Mouse (Mus musculus): ENCODE results near the gene Synj2. TPM values are rescaled to one million over a fixed set of nuclear protein-coding genes. Genes with fewer than 3 reads are reported as not detected.
A peak's percentile ranks its signal among the peaks of the same experiment; 100 is the strongest.

The Synj2 gene
- total and polyA plus RNA-seq, 3 experiments, result 1.2 to 2.5 TPM; not detected in 1

DNA sequence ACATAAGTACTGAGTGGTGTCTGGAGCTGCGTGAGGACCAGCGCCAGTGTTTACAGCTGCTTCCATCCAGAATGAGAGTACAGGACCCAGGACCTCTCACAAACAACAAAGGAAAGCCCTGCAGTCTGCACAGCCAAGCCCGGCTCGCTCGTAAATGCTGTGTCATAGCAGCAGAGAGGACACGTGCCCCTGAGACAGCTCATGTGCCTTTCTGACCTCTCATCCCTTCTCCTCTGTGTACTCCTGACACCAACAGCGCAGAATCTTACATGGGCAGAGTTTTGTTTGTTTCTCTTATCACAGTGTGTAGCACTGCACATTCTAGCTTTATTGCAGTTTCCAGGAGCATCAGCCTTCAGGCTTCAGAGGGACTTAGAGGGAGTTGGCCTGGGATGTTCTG is 14.4 kb upstream of the Synj2 start:
- Histone ChIP-seq H3K9ac (ENCODE audit: control insufficient read depth, low read depth, low read length, poor library complexity, severe bottlenecking) (no peak overlapping the region), H3K9me3 (replicated peaks; ENCODE audit: insufficient read depth, low read length) (no peaks in the 10 kb centered on the region), H3K27me3 (ENCODE audit: control insufficient read depth in 1 of 2, insufficient read depth in 2 of 2, low read length in 2 of 2) (no peaks in the 10 kb centered on the region), H3K4me3 (ENCODE audit: control insufficient read depth in 1 of 2, insufficient read depth in 1 of 2, low read depth in 2 of 2, low read length in 2 of 2) (no peak overlapping the region), H3K79me2 (ENCODE audit: control insufficient read depth, insufficient read depth, low read length, poor library complexity) (no peaks in the 10 kb centered on the region), H3K36me3 (ENCODE audit: control insufficient read depth in 1 of 2, insufficient read depth in 2 of 2, low read length in 2 of 2) (peaks cover 0 to 1% of the 10 kb centered on the region in 2 experiments; a peak in 1 of 4 replicates), H3K27ac (ENCODE audit: control insufficient read depth, low read depth, low read length) (no peak overlapping the region), H3K4me1 (ENCODE audit: control insufficient read depth in 1 of 2, insufficient read depth in 2 of 2, low read length in 2 of 2) (no peaks in the 10 kb centered on the region)
- TF ChIP-seq MXI1 (IDR thresholded peaks at IDR 0.05; ENCODE audit: low read depth, low read length) (no peak), POLR2A (IDR thresholded peaks at IDR 0.05; ENCODE audit: control insufficient read depth in 1 of 2, insufficient read depth in 1 of 2, low read depth in 1 of 2, low read length in 2 of 2, poor library complexity in 1 of 2) (no peak), RCOR1 (IDR thresholded peaks at IDR 0.05; ENCODE audit: low read depth, low read length) (no peak), USF1 (IDR thresholded peaks at IDR 0.05; ENCODE audit: low read depth, low read length) (no peak), RAD21 (IDR thresholded peaks at IDR 0.05; ENCODE audit: low read depth, low read length) (no peak), MAFK (IDR thresholded peaks at IDR 0.05; ENCODE audit: borderline replicate concordance, low read depth, low read length) (no peak), MAZ (IDR thresholded peaks at IDR 0.05; ENCODE audit: low read depth, low read length) (no peak)
- DNase-seq (ENCODE audit: low read depth, low spot score), result no peak

DNA sequence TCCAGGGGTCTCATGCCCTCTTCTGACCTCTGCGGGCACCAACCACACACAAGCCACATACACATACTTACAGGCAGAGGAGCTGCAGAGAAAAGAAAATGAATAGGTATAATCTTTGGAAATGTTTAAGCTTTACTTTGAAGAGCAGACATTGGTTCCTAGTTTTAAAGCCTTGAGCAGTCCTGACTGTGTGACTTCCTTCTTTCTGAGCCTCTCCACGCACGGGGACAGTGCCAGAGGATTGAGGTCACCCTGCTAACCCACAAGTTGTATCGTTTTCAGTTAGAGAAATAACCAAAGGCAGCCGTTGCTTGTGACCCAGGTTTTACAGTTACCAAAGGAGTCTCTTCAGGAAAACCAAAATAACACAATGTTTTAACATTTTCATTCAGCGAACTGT is 12.0 kb upstream of the Synj2 start:
- Histone ChIP-seq H3K27me3 (ENCODE audit: control insufficient read depth in 1 of 2, insufficient read depth in 2 of 2, low read length in 2 of 2) (no peaks in the 10 kb centered on the region), H3K27ac (ENCODE audit: control insufficient read depth, low read depth, low read length) (peak overlapping the region; percentile 11; the same call in 1 of the 2 replicates), H3K79me2 (ENCODE audit: control insufficient read depth, insufficient read depth, low read length, poor library complexity) (no peaks in the 10 kb centered on the region), H3K4me3 (ENCODE audit: control insufficient read depth in 1 of 2, insufficient read depth in 1 of 2, low read depth in 2 of 2, low read length in 2 of 2) (no peak overlapping the region), H3K36me3 (ENCODE audit: control insufficient read depth in 1 of 2, insufficient read depth in 2 of 2, low read length in 2 of 2) (peaks cover 0 to 1% of the 10 kb centered on the region in 2 experiments; a peak in 1 of 4 replicates), H3K4me1 (ENCODE audit: control insufficient read depth in 1 of 2, insufficient read depth in 2 of 2, low read length in 2 of 2) (no peaks in the 10 kb centered on the region), H3K9ac (ENCODE audit: control insufficient read depth, low read depth, low read length, poor library complexity, severe bottlenecking) (no peak overlapping the region), H3K9me3 (replicated peaks; ENCODE audit: insufficient read depth, low read length) (no peaks in the 10 kb centered on the region)
- no peak for TF ChIP-seq MYB (IDR thresholded peaks at IDR 0.05; ENCODE audit: low read depth, low read length)
- TF ChIP-seq ZKSCAN1 (IDR thresholded peaks at IDR 0.05; ENCODE audit: low read depth, low read length), result peak; percentile 65; the same call in 1 of the 2 replicates
- peak; percentile 57 for DNase-seq (ENCODE audit: low read depth, low spot score)

DNA sequence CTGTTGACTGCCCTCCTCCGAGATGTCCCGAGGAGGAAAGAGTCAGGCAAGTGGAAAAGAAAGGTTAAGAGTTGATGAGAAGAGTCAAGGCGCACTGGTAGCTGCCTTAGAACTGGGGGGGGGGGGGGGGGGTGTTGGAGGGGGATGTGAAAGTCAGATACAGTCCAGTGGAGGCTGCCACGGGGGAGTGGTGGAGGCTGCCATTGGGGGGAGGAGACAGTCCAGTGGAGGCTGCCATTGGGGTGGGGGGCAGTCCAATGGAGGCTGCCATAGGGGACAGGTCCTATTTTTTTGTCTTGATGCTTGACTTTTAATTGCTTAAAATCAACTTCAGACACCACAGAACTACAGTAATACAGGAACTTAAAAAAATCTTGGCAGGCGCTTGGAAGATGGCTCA is 8.9 kb upstream of the Synj2 start:
- Histone ChIP-seq H3K9me3 (replicated peaks; ENCODE audit: insufficient read depth, low read length) (no peaks in the 10 kb centered on the region), H3K36me3 (ENCODE audit: control insufficient read depth in 1 of 2, insufficient read depth in 2 of 2, low read length in 2 of 2) (no peaks in the 10 kb centered on the region; a peak in 1 of 4 replicates), H3K4me3 (ENCODE audit: control insufficient read depth in 1 of 2, insufficient read depth in 1 of 2, low read depth in 2 of 2, low read length in 2 of 2) (no peak overlapping the region), H3K27me3 (ENCODE audit: control insufficient read depth in 1 of 2, insufficient read depth in 2 of 2, low read length in 2 of 2) (no peaks in the 10 kb centered on the region), H3K4me1 (ENCODE audit: control insufficient read depth in 1 of 2, insufficient read depth in 2 of 2, low read length in 2 of 2) (peaks cover 0 to 8% of the 10 kb centered on the region in 2 experiments; a peak in 2 of 4 replicates), H3K9ac (ENCODE audit: control insufficient read depth, low read depth, low read length, poor library complexity, severe bottlenecking) (no peak overlapping the region), H3K79me2 (ENCODE audit: control insufficient read depth, insufficient read depth, low read length, poor library complexity) (no peaks in the 10 kb centered on the region), H3K27ac (ENCODE audit: control insufficient read depth, low read depth, low read length) (no peak overlapping the region)
- TF ChIP-seq CTCF (IDR thresholded peaks at IDR 0.05 in 2 of 3, conservative IDR thresholded peaks at IDR 0.05 in 1 of 3; ENCODE audit: control insufficient read depth in 1 of 3, insufficient read depth in 1 of 3, low read depth in 2 of 3, low read length in 3 of 3, poor library complexity in 1 of 3, severe bottlenecking in 1 of 3) (no peak), E2F4 (IDR thresholded peaks at IDR 0.05; ENCODE audit: borderline replicate concordance, low read depth, low read length) (no peak)
- DNase-seq (ENCODE audit: low read depth, low spot score), result no peak
